Mouse (Mus musculus): ENCODE data around the gene Rho. TPM values are rescaled to one million over a fixed set of nuclear protein-coding genes. Genes with fewer than 3 reads are reported as not detected.

The Rho gene
- polyA plus RNA-seq, 2 experiments from 2014 or later = not detected

GRCm38 (mm10) chr6:115915601-115916445, 15.7 kb upstream of the Rho start:
- no peak for ATAC-seq

- no peak for ATAC-seq
Measured at GRCm38 (mm10) chr6:115916611-115917010, 14.9 kb upstream of the Rho start.

DNA sequence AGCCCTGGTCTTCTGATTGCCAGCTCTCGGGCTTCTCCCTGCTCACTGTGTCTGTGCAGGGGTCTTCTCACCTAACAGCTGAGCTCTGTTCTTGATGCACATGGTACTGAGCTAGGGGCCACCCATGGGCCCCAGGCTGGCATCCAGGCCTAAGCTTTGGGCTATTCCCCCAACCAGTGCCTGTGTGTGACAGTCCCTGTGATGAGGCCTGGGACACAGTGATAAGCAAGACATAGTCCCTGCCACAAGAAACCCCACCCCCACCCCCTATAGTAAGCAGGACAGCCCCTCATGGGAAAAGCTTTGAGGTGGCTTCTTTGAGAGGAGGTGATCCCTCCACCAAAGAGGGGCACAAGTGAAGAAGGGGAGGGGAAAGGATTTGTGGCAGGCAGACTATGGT, 12.9 kb upstream of the Rho start:
- no peak for ATAC-seq

DNA sequence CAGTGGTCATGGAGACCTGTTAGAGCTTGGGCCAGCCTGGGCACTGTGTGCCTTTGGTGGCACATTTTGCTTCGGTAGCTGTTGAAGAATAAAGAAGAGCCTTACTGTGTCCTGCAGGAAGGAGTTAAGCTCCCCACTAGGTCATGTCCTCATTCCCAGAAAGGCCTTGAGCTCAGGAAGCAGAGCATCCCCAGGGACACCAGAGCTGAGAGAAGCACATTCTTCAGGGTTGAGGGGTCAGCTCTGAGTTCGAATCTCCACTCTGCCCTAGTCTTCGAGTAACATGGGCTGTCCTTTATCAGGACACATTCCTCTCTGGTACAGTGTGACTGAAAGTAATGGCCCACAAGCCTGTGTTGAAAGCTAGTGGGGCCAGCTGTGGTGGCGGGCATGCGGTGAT, 11.7 kb upstream of the Rho start:
- no peak for ATAC-seq

DNA sequence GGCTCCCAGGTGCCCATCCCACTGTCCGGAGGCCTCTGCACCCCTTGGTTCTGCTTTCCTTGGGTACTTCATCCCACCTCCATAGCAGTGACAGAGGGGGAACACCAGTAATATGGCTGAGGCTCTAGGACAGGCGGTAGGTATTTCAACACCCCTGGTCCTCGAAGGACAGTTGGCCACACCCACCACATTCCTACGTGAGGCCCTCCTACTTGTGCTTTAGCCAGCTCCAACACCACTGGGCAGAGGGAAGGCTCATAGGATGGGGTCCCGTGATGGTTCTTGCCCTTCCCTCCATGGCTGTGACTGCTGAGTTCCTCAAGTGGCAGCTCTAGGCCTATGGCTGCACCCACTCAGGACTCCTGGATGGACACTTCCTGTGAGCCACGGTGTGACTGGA, 6.7 kb upstream of the Rho start:
- ATAC-seq = no peak

GRCm38 (mm10) chr6:115926416-115926815, 5.1 kb upstream of the Rho start:
- ATAC-seq = no peak

GRCm38 (mm10) chr6:115927292-115928242, 4.0 kb upstream of the Rho start:
- ATAC-seq = no peak

- ATAC-seq = no peak
Measured at GRCm38 (mm10) chr6:115930018-115930417, 1.5 kb upstream of the Rho start.

GRCm38 (mm10) chr6:115932391-115932790, 843 bp downstream of the Rho start:
- ATAC-seq = no peak

- ATAC-seq = no peak
Measured at GRCm38 (mm10) chr6:115935544-115935943, 4.0 kb downstream of the Rho start.

GRCm38 (mm10) chr6:115938011-115938410, 6.5 kb downstream of the Rho start:
- no peak for ATAC-seq

- no peak for ATAC-seq
Measured at GRCm38 (mm10) chr6:115938798-115939197, 7.2 kb downstream of the Rho start.

GRCm38 (mm10) chr6:115940603-115941002, 9.1 kb downstream of the Rho start:
- ATAC-seq = no peak

- ATAC-seq = no peak
Measured at GRCm38 (mm10) chr6:115941128-115941527, 9.6 kb downstream of the Rho start.

GRCm38 (mm10) chr6:115943498-115944427, 12.2 kb downstream of the Rho start:
- no peak for ATAC-seq

GRCm38 (mm10) chr6:115944638-115945037, 13.1 kb downstream of the Rho start, which contains the start of gene H1foo:
H1foo (plus strand) TSS chr6:115944938.
- ATAC-seq = no peak

DNA sequence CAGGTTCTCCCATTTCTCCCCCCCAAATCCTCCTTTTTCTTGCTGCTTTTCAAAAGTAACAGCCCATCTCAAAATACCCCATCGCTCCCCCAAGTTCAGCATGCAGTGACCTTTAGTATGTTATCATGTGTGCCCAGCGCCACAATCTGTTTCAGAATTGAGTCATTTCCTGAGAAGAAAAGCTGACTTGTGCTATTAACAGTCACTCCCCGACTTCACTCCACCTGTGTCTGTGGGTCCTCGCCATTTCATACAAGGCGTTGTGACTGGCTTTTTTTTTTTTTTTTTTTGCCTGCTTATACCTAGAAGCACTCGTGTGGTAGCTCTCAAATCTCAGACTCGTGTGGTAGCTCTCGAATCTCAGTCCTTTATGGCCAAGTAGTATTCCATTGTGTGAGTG, 14.1 kb downstream of the Rho start:
- ATAC-seq = peak; percentile 90

GRCm38 (mm10) chr6:115946389-115946788, 14.8 kb downstream of the Rho start:
- peak; percentile 21 for ATAC-seq

- ATAC-seq = no peak
Measured at GRCm38 (mm10) chr6:115954506-115955074, 23.0 kb downstream of the Rho start.

- ATAC-seq = no peak
Measured at GRCm38 (mm10) chr6:115955169-115955568, 23.6 kb downstream of the Rho start.

DNA sequence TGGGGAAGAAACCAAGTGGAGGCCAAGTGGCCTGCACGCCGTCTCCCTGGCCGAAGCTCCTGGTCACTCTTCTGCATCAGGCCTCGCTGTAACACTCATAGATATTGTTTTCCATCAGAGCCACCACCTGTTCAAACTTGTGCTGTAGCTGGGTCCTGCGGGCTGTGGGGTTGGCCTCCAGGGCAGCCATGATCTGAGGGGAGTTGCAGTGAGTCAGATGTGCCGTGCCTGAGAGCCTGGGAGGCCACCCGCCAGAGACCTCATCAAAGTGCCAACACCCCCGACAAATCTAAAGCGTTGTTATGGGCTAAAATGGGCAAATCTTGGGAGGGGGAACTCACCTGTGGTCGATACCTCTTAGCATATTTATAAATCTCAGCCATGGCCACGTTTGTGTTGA, 24.1 kb downstream of the Rho start:
- ATAC-seq = no peak

GRCm38 (mm10) chr6:115956418-115956921, 24.9 kb downstream of the Rho start:
- no peak for ATAC-seq

All from activated CD4-positive, CD25-positive, alpha-beta regulatory T cell, adult 4 months (primary cell).